ENCODE assay signal across 10 mouse cellular contexts in the genomic region with DNA sequence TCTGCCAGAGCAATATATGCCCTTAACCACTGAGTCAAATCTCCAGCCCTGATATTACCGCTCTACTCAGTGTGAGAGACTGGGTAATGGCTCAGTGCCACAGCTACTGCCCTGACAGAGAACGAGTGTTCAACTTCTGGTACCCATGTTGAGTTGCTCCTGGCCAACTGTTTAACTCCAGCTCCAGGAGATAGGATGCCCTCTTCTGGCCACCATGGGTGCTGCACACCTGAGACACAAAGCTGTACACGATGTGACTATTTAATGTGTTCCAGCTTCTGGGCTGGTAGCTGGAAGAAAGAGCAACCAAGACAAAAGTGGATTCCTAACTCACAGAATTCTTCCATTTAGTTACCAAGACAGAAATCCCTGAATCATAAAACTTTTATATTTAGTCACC. TPM values are rescaled to one million over a fixed set of nuclear protein-coding genes. Genes with fewer than 3 reads are reported as not detected.
DNase-seq lines count a peak whose midpoint lies in the region; ATAC-seq lines count a peak whose summit lies in the region.
"Had no signal": no experiment of that assay in that cellular context is flagged by ENCODE, and none has a peak within 500 bp of the region (broad histone marks: within the 10 kb centered on the region; RNA-seq: fewer than 3 reads in every experiment).

No protein-coding gene starts in this region.

- H3K9ac ChIP-seq in heart, embryonic 12.5 days: no peak overlapping the region

- H3K36me3 ChIP-seq in heart, embryonic 10.5 days: peaks cover 8% of the 10 kb centered on the region
- peaks cover 10% of the 10 kb centered on the region for H3K36me3 ChIP-seq in heart, embryonic 12.5 days

- 88% methylated on average over 3 of the region's 3 CpGs for WGBS in heart, embryonic 10.5 days
- WGBS in heart, embryonic 12.5 days: 84% methylated on average over 3 of the region's 3 CpGs

- no peak overlapping the region for H3K4me2 ChIP-seq in heart, embryonic 12.5 days

- ATAC-seq in heart, embryonic 12.5 days (ENCODE audit: insufficient number of reproducible peaks, low FRiP score): no peak
- ATAC-seq in monocyte, adult 5-6 weeks (replicated peaks; ENCODE audit: insufficient number of reproducible peaks, low FRiP score, low TSS enrichment, poor library complexity, severe bottlenecking): 0 out of 2 replicates have a peak, but pooled peaks have one; percentile 34

- H3K4me3 ChIP-seq in heart, embryonic 10.5 days: no peak overlapping the region
- H3K4me3 ChIP-seq in heart, embryonic 12.5 days: no peak overlapping the region

- no peaks in the 10 kb centered on the region for H3K27me3 ChIP-seq in heart, embryonic 10.5 days (ENCODE audit: insufficient read depth, poor library complexity, severe bottlenecking)
- no peaks in the 10 kb centered on the region for H3K27me3 ChIP-seq in heart, embryonic 12.5 days (replicated peaks)

- peaks cover 10% of the 10 kb centered on the region for H3K4me1 ChIP-seq in heart, embryonic 10.5 days
- H3K4me1 ChIP-seq in heart, embryonic 12.5 days (replicated peaks): peaks cover 5% of the 10 kb centered on the region

- no peaks in the 10 kb centered on the region for H3K9me3 ChIP-seq in heart, embryonic 10.5 days
- no peaks in the 10 kb centered on the region for H3K9me3 ChIP-seq in heart, embryonic 12.5 days (replicated peaks)

- peak; percentile 74 for DNase-seq in heart, embryonic 10.5 days (ENCODE audit: low spot score)
- peak; percentile 81 for DNase-seq in CD4-positive, CD25-positive, alpha-beta regulatory T cell, adult 2 months (ENCODE audit: low read depth, low spot score)
- DNase-seq in c-Kit-positive CD71-positive TER-119-positive erythroid progenitor cells, embryonic 14.5 days (ENCODE audit: low spot score): peak; percentile 45
- DNase-seq in urinary bladder, adult 2 months (ENCODE audit: low spot score): no peak
- DNase-seq in frontal cortex, postnatal 10 days (ENCODE audit: low spot score in 2 of 2): no peak
- no peak for DNase-seq in right cerebral cortex, postnatal 36 days (ENCODE audit: low spot score in 2 of 2)

- no peak overlapping the region for H3K27ac ChIP-seq in heart, embryonic 10.5 days
- H3K27ac ChIP-seq in heart, embryonic 12.5 days (ENCODE audit: poor library complexity, severe bottlenecking): no peak overlapping the region

RNA-seq across cellular contexts. Expression of gene Cklf, which starts 2.4 kb away (rescaled TPM):
- polyA plus RNA-seq in heart, embryonic 10.5 days (2016; fragmentation: Nextera tagmentation; extraction: Ambion mirVana): 31.1 and 36.2 TPM in 2 replicates
- 30.5 and 34.1 TPM in 2 replicates for polyA plus RNA-seq in heart, embryonic 12.5 days (2016; fragmentation: Nextera tagmentation; extraction: Ambion mirVana)
- total RNA-seq in monocyte, adult 5-6 weeks (2017): 33.6 to 48.9 TPM (median 35.8 TPM) in 3 replicates
- 19.0 and 27.8 TPM in 2 replicates for polyA plus RNA-seq in urinary bladder, adult 2 months (2012; rRNA removed)

RNA-seq across cellular contexts. Expression of gene Tk2, which starts 4.7 kb away (rescaled TPM):
- 13.0 and 17.3 TPM in 2 replicates for polyA plus RNA-seq in heart, embryonic 10.5 days (2016; fragmentation: Nextera tagmentation; extraction: Ambion mirVana)
- 13.2 and 13.6 TPM in 2 replicates for polyA plus RNA-seq in heart, embryonic 12.5 days (2016; fragmentation: Nextera tagmentation; extraction: Ambion mirVana)
- 39.0 to 49.4 TPM (median 44.6 TPM) in 3 replicates for total RNA-seq in monocyte, adult 5-6 weeks (2017)
- 37.8 and 41.4 TPM in 2 replicates for polyA plus RNA-seq in urinary bladder, adult 2 months (2012; rRNA removed)

RNA-seq across cellular contexts. Expression of gene Cmtm2a, which starts 40.0 kb away (rescaled TPM):
- not detected in 2 replicates for polyA plus RNA-seq in heart, embryonic 10.5 days (2016; fragmentation: Nextera tagmentation; extraction: Ambion mirVana)
- polyA plus RNA-seq in heart, embryonic 12.5 days (2016; fragmentation: Nextera tagmentation; extraction: Ambion mirVana): not detected in 2 replicates
- total RNA-seq in monocyte, adult 5-6 weeks (2017): 4.7 TPM in 1 of 3 replicates, not detected in the others
- polyA plus RNA-seq in urinary bladder, adult 2 months (2012; rRNA removed): not detected in 2 replicates
- total RNA-seq: heart, postnatal 36 days had no signal

RNA-seq across cellular contexts. Expression of gene Gm45711, which starts 56.9 kb away (rescaled TPM):
- not detected in 2 replicates for polyA plus RNA-seq in heart, embryonic 10.5 days (2016; fragmentation: Nextera tagmentation; extraction: Ambion mirVana)
- polyA plus RNA-seq in heart, embryonic 12.5 days (2016; fragmentation: Nextera tagmentation; extraction: Ambion mirVana): not detected in 2 replicates
- not detected in 3 replicates for total RNA-seq in monocyte, adult 5-6 weeks (2017)
- polyA plus RNA-seq in urinary bladder, adult 2 months (2012; rRNA removed): not detected in 2 replicates
- total RNA-seq: adrenal gland, adult 18-20 months; heart, postnatal 36 days had no signal

RNA-seq across cellular contexts. Expression of gene Cmtm1, which starts 56.9 kb away (rescaled TPM):
- not detected in 2 replicates for polyA plus RNA-seq in heart, embryonic 10.5 days (2016; fragmentation: Nextera tagmentation; extraction: Ambion mirVana)
- not detected in 2 replicates for polyA plus RNA-seq in heart, embryonic 12.5 days (2016; fragmentation: Nextera tagmentation; extraction: Ambion mirVana)
- not detected in 3 replicates for total RNA-seq in monocyte, adult 5-6 weeks (2017)
- polyA plus RNA-seq in urinary bladder, adult 2 months (2012; rRNA removed): not detected in 2 replicates
- total RNA-seq: heart, postnatal 36 days had no signal

Comparison
In these comparisons a context has a peak if more than half of its experiments do, and no peak if none do; other contexts are left out.
1. DNase-seq: peak in heart, embryonic 10.5 days (single experiment), CD4-positive, CD25-positive, alpha-beta regulatory T cell, adult 2 months (single experiment) and c-Kit-positive CD71-positive TER-119-positive erythroid progenitor cells, embryonic 14.5 days (single experiment); none in urinary bladder, adult 2 months (single experiment), frontal cortex, postnatal 10 days (0 of 2) and right cerebral cortex, postnatal 36 days (0 of 2).